Mouse (Mus musculus): Measurements from ENCODE around the gene Gvin1.
"Not testable (repeated sequence)": the region's sequence is repeated elsewhere in the genome, so short reads cannot be mapped to it uniquely, and the experiment has no call there.

- not testable (repeated sequence) for TF ChIP-seq POLR2A (IDR thresholded peaks at IDR 0.05; ENCODE audit: low read depth, low read length); CTCF (IDR thresholded peaks at IDR 0.05; ENCODE audit: extremely low read depth, insufficient read length, insufficient replicate concordance, low read depth, low read length)
Observed at GRCm38 (mm10) chr7:106240484-106241275, 25.6 kb upstream of the Gvin1 start.
